Mouse (Mus musculus): ENCODE data around the gene Ghsr. TPM values are rescaled to one million over a fixed set of nuclear protein-coding genes. Genes with fewer than 3 reads are reported as not detected.

Gene Ghsr
- total and polyA plus RNA-seq, 2 experiments from 2014 or later: 0.15 to 0.33 TPM

GRCm38 (mm10) chr3:27424049-27424667 lies 53.0 kb downstream of the Ghsr start:
- H3K4me2 ChIP-seq (ENCODE audit: low read depth): no peak overlapping the region
- ATAC-seq (no peak), DNase-seq (no peak)
- H3K27ac ChIP-seq (ENCODE audit: low read depth, low read length): no peak overlapping the region
- WGBS: 90% methylated on average over 11 of the region's 11 CpGs
- H3K36me3 ChIP-seq (ENCODE audit: insufficient read depth): peaks cover 8% of the 10 kb centered on the region; the same call in 1 of the 2 replicates
- H3K9ac ChIP-seq: no peak overlapping the region
- H3K27me3 ChIP-seq (ENCODE audit: insufficient read depth, low read length): no peaks in the 10 kb centered on the region
- no peaks in the 10 kb centered on the region for H3K9me3 ChIP-seq (ENCODE audit: low read length)
- H3K4me1 ChIP-seq (ENCODE audit: insufficient read depth): peaks cover 3% of the 10 kb centered on the region; the same call in 1 of the 2 replicates
- no peak for TF ChIP-seq CTCF (IDR thresholded peaks at IDR 0.05; ENCODE audit: low read depth)
- H3K4me3 ChIP-seq (ENCODE audit: low read depth, low read length): no peak overlapping the region

DNA sequence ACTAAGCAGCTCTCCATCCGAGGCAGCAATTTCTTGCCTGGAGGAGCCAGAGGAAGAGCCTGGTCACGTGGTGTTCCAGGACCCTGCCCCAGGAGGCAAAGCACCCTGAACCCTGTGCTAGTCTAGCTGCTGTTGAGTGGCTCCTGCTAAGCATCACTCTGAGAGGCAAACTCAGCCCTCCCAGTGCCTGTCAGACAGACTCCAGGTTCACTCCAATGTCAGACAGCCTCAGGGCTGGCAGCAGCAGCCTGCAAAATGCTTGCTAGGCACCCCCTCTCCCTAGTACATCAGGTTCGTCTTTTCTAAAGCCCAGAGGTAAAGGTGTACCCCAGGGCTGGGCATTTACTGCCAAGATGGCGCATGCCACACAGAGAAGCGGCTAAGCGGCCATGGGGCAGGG lies 56.3 kb downstream of the Ghsr start:
- DNase-seq: no peak
- Histone ChIP-seq H3K9me3 (ENCODE audit: low read length) (no peaks in the 10 kb centered on the region), H3K27me3 (ENCODE audit: insufficient read depth, low read length) (no peaks in the 10 kb centered on the region), H3K4me3 (ENCODE audit: low read depth, low read length) (no peak overlapping the region), H3K36me3 (ENCODE audit: insufficient read depth) (peaks cover 8% of the 10 kb centered on the region; the same call in 1 of the 2 replicates), H3K9ac (no peak overlapping the region), H3K4me1 (ENCODE audit: insufficient read depth) (peaks cover 7% of the 10 kb centered on the region; the same call in 1 of the 2 replicates), H3K27ac (ENCODE audit: low read depth, low read length) (no peak overlapping the region), H3K4me2 (ENCODE audit: low read depth) (no peak overlapping the region)
- TF ChIP-seq CTCF (IDR thresholded peaks at IDR 0.05; ENCODE audit: low read depth): no peak
- 93% methylated on average over 6 of the region's 6 CpGs for WGBS
- no peak for ATAC-seq

Other genes with a start within 250 kb of the Ghsr start
- 5.3 and 5.5 TPM in 2 replicates for gene Ect2, start 217.5 kb upstream of the Ghsr start, total RNA-seq (2014; rRNA removed)
- gene Ect2, start 217.5 kb upstream of the Ghsr start, polyA plus RNA-seq (2015; fragmentation: Nextera tagmentation; extraction: Ambion mirVana): 3.5 and 4.7 TPM in 2 replicates
- 18.6 and 22.7 TPM in 2 replicates for gene Nceh1, start 188.4 kb upstream of the Ghsr start, total RNA-seq (2014; rRNA removed)
- 17.4 and 27.9 TPM in 2 replicates for gene Nceh1, start 188.4 kb upstream of the Ghsr start, polyA plus RNA-seq (2015; fragmentation: Nextera tagmentation; extraction: Ambion mirVana)
- 0.69 and 0.76 TPM in 2 replicates for gene Tnfsf10, start 54.3 kb upstream of the Ghsr start, total RNA-seq (2014; rRNA removed)
- gene Tnfsf10, start 54.3 kb upstream of the Ghsr start, polyA plus RNA-seq (2015; fragmentation: Nextera tagmentation; extraction: Ambion mirVana): 0.19 and 0.38 TPM in 2 replicates